Mouse (Mus musculus) adrenal gland, postnatal 14 days (tissue): ENCODE measurements at regions not wholly inside any gene's neighbourhood (a gene's known extent, or its start where the extent isn't known, plus 50 kb on each side); places are given as distances from the start of the nearest gene placed in this dataset.

Experiments used
- DNase-seq: peaks from one replicate; pipeline ENCODE4 v3.0.0; 2021; ENCODE audit warnings: mixed read lengths

DNA sequence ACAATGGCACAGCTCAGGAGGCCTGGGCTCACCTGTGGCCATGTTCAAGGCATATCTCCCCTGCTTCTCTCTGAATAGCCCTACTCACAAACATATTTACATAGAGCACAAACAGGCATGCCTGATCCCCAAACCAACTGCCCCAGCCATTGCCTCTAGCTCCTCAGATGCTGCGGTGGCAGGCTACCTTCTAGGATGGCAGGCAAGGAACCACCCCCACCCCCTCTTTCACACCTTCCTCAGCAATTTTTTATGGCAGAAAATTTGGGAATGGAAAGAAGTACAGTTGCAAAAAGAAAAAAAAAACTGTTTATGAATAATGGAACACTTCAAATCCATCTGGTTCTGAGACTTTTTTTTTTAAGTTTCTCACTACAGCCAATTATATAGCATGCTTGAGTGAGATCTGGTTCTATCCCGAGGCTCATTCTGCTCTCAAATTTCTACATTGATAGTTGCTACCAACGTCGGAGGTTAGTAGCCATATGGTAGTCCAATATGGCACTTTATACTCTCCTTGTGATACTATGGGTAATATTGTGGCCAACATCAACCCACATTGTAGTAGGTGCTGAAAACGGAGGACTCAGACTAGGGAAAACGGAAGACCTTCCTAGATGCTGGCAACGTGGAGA, 136.8 kb upstream of the Gm10295 start:
- no peak for DNase-seq

DNA sequence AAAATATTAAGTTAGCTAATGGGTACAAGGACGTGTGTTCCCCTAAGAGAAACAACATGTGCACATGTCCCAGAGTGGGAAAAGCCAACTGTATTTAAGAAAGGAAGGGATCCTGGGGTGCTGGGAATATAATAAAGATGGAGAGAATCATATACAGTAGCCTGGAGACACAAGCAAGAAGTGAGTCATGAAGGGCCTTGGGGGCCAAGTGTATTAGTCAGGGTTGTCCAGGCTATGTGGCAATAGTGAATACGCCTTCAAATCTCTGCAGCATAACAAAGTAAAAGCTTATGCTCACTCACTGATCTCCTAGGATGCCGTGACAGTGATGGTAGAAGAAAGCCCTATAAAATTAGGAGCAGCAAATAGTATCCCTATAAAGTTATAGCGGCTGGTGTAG, 124.1 kb upstream of the Gm10295 start:
- peak; percentile 32 for DNase-seq

DNA sequence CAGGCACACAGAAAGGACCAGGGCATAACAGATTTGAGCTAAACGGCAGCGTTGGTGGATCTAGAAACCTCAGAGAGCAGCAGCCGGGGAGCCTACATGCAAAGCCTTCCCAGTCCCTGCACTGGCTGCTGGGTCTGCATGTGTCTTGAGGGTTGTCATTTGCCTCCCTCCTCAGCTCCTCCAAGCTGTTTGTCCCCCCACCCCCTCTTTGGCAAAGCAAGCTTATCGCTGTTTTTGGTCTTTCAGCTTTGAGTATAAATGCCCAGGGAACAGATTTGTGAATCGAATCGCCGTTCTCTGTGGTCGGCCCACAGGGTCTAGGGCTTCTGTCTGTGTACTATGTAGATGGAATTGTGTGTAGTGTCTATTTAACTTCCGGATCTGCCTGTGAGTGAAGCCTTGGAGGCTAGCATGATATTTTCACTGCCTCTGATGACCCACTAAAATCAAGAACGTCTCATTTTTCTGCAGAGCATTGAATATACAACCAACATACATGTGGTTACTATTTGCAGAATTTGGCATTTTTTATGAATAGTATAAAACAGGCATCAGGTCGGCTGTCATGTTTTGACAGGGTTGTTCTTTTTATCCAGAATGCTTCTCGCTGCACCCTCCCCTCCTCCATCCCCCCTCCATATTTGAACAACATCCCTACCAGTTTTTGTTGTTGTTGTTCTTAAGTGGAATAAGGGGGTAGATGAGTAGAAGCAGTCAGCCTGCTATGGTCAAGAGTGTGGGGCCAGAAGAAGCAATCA, 121.3 kb upstream of the Gm10295 start:
- no peak for DNase-seq

DNA sequence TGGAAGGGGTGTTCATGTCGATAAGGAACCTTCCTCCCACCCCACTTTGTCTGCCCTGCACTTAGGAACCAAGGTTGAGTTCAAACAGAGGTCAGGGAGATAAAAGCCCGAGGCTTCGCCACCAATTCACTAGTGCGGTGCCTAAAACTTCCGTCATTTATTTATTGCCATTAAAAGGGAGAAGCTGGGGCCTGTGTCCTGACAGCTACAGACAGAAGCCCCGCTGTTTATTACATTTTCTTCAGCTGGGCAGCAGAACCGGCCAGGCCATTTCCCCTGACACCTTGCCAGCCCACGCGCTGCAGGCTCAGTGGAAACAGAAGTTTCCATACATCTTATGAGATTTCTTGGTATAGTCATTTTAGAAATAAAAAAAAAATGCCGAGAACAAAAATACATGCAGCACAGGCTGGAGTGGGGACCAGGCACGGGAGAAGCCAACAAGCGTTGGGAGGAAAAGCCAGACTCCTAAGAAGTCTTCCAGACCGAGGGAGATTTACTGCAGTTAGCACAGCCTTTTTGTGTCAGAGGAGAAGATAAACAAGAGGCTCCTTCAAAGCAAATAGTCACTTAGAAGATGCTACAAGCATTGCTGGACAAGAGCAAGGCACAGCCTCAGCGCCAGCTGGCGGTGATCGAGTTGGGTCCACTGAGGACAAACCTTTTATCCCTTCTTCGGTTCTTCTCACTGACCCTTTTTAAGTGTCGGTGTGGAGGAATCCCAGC, 120.5 kb upstream of the Gm10295 start:
- DNase-seq, result peak; percentile 24

DNA sequence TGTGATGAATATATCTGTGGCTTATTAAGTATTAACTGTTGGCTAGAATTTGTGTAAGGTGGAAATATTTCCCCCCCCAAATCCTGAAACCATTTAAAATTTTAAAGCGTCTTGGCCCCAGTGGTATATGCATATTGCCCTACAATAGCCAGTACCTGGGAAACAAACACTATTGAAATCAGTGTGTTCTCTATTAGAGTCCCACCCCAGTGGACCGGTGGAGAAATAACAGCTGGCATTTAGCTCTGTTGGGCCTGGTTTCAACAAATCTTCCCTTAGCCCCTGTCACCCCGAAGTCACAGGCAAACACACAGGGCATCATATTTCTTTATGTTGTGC, 120.0 kb upstream of the Gm10295 start:
- no peak for DNase-seq

DNA sequence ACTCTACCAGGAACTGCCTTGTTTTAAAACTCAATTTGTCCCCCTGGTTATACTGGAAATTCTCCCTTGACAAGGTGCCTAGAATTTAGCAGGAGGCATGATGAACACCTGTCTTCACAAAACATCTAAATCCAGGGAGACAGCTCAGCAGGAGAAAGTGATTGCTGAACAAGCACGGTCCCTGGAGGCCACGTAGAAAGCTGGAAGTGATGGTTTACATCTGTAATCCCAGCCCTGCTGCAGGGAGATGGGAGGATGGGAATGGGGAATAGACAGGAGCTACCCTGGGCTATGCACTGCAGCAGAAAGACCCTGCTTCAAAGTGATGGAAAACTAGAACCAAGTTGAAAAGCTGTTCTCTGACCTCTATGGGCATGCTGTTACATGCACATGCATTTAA, 119.1 kb upstream of the Gm10295 start:
- no peak for DNase-seq

DNA sequence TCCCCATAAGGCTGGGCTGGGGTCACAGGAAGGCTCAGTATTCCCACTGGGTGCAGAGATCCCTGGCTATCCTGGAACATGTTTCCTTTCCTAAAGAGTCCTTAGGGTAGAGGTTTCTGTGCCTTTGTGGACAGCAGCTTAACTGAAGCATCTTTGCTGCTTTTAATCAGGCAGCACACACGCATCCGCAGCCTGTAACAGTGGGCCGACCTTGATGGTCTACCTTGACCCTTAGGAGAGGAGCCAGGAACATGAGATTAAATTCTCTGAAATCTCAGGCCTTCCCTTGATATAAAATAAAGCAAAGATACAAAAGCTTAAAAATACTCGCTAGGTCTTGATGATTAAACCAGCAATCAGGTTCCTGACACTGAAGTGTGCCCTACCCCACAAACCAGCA, 118.7 kb upstream of the Gm10295 start:
- peak; percentile 27 for DNase-seq

DNA sequence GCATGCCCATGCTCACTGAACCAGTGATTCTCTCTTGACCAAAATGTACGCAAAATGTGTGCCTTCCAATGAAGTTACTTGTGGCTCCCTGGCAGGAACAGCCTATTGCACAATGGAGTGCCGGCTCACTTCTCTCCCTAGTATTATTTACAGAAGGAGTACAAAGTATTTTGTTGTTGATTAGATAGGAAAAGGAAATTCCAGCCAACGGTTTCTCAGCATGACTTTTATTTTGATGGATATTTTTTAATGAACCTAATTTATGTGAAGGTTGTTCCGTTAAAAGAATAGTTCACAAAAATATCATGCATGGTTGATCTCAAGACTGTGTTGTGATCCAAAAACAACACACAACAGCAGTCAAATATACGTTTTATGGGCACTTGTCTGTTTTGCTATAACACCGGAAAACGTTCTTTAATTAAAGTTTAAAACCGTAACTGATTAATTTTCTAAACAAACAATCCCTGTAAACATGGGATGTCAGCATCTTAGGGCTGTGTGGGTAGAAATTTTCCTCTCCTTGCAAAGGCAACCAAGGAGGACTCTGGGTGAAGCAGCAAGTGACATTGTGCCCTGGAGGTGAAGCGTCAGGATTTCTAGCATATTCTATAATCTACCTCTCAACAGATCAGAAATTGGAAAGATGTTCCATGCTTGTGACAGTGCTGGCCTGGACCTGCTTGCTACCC, 116.3 kb upstream of the Gm10295 start:
- no peak for DNase-seq

DNA sequence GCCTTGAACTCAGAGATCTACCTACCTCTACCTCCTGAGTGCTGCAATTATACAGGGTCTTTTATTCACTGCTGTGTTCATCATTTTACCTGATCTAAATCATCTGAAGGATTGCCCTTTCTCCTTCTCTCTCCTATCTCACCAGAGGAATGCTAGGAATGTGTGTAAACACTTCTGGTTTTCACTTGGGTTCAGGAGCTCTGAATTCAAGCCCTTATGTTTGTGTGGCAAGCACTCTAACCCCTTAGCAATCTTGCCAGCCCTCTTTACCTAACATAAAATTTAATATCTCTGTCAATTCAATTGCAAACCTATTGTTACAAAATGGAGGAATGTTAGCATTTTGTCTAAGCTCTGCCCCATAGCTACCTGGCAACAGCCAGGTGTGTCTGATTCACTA, 112.8 kb upstream of the Gm10295 start:
- DNase-seq, result no peak

DNA sequence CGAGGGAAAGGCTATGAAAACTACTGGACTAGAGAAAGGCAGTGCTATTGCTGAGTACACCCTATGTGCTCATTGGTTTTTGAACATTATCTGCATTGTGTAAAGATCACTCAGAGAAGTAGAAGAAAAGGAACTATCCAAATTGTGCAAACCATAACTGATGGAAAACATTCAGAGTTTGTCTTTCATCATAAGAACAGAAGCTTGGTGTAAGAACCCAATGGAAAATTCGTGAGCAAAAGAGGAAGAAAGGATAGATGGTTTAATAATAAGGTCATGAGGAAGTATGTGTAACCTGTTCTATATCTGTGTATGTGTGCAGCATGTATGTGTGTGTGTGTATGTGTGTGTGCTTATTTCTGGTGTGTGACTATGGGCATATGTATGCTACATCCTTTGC, 112.3 kb upstream of the Gm10295 start:
- DNase-seq, result no peak

DNA sequence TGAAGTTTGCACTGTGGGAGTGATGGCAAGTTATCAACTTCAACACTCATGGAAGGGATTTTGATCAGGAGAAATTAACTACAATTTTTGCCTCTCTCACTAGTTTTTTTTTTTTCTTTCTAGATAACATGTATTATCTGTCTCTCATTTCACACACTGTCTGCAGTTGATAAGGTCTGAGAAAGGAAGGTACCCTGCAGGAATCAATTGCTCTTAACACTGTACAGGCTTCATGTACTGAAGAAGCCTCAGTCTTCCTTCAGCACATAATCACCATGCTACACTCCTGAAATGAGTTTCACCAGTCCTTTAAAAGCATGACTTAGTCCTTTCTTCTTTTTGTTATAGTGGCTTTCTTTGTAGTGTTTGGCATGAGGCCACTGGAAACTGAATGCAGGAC, 108.5 kb upstream of the Gm10295 start:
- DNase-seq, result no peak

DNA sequence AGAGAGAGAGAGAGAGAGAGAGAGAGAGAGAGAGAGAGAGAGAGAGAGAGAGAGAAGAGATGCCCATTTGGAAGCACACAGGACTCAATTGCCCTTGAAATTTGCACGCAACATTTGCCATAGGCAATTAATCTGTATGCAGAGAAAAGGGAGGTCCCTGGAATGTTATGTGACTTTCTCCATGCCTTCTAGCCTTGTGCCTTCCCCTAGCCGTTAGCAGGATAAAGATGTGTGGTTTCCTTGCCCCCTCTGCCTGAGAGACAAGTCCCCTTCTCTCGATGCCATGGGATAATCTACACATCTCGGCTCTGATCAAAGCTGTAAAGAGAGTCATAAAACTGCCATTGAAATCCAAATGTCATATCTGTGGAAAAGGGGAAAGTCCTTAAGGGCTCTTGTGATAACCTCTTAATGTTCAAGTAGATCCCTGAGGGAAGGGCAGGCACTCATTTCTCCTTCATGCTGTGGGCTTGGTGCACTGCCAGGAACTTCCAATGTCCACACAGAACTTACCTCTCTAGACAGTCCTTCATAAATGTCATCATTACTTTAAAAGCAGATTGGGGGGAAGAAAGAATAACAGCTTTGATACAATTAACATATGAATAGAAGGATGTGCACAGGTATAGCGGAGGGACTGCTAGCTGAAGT, 106.9 kb upstream of the Gm10295 start:
- no peak for DNase-seq

DNA sequence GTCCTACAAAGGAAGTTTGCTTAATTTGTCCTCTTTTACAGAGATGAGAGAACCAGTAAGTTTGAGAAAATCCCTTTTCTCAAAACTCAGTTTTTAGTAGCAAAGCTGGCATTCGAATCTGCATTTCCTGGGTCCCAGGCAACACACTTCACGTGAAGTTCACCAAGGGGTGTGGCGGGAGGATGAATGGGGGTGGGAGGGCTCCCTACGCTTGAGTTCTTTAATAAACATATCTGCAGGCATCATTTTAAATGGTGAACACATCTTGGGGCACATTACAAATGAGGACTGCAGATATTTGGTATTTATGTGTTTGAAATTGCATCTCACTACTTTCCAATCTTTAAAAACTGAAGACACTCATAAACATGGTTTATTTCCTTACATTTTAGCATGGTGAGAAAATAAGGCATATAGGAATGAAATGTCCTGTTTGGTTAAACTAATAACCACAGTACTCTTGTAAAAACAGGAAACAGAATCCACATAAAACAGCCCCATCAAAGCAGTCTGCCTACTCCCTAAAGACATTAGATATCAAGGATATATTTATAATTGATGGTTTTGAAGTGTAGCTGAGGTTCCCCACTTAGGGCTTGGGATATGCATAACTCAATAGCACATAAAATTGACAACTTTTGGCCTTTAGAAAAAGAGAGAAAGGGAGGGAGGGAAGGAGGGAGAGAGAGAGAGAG, 106.3 kb upstream of the Gm10295 start:
- no peak for DNase-seq

DNA sequence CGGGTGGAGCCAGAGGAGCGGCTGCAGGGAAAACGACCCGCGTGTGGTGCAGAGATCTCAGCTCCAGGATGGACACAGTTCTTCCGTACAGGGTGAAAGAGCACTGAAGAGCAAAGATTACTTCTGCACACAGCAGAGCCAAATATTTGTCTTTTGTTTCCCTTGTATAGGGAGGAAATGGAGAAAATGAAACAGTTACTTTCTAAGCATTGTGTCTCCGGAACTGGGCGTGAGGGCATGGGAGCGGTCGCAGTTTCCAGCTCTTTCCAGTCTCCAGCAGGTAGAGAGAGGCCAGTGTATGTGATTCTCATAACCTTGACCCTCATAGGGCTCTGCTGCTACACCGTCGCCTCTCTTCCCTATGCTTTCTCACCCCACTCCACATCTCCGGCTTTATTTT, 105.1 kb upstream of the Gm10295 start:
- no peak for DNase-seq

DNA sequence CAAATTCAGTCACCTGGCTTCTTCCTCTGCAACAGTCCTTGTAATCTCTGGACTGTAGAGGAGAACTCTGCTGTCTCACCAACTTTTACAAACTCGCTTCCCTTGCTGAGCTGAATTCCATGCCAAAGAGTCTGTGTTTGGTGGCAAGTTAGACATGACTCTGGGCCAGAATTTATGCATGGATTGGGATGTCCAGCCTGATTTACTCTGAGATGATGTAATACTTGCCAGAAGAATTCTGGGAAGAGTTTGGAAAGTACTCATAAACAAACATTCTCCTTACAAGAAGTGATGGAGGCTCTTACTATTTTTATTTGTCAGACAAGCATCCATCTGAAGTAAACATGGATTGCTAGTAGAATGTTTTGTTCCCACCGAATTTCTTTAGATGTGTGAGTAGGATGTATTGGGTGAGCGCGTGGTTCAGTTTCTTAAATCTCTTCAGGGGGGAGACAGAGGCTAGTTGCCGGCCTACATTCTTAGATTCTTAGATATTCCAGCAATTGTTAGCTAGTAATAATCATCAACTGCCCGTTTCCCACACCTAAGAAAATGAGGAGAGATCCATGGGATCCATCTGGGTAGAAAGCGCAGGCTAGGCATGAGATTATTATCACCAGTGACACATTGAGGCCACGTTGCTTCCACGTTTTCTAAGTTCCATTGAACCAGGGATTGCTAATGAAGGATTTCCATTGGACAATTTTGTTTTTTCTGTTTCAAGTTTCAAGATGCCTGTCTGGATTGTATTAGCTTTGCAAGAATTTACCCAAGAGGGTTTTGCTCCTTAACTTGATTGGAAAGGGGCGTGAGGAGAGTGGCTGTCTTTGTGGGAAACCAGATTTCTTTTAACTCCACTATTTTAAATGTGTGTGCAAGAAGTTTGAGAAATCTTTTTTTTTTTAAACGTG, 89.3 kb upstream of the Gm10295 start:
- DNase-seq, result no peak

DNA sequence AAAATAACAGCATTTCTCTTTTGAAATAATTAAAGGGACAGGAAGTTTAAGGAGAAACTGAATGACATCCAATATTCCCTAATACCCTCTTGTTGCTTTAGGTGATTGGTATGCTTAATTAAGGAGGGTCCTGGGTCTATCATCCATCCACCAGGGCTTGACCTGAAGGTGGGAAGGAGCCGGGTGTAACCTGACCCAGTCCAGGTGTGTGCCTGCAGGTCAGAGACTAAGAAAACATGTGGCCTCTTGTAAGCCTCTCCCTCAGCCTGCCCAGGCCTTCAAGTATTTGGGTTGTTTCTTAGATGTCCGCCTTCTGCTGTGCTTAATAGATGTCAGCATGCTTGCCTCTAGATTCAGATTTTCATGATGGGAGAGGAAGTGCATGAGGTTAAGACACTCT, 74.7 kb upstream of the Gm10295 start:
- DNase-seq, result no peak

DNA sequence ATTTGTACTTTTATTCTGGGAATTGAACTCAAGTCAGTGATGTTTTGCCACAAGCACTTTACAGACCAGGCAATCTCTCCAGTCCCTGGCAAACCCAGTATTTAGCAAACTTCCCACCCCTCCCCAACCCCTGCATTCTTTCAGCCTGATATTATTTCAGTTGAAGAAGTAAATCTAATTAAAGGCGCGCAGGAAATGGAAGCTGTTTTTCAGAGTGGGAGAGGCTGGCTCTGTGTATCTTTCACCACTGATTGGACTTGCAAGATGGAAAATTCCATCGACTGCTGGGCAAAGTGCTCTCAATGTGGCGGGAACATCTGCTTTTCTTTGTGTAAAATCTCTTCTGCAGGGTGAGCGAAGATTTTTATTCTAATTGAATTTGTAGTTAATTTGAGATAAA, 68.0 kb upstream of the Gm10295 start:
- DNase-seq, result no peak

DNA sequence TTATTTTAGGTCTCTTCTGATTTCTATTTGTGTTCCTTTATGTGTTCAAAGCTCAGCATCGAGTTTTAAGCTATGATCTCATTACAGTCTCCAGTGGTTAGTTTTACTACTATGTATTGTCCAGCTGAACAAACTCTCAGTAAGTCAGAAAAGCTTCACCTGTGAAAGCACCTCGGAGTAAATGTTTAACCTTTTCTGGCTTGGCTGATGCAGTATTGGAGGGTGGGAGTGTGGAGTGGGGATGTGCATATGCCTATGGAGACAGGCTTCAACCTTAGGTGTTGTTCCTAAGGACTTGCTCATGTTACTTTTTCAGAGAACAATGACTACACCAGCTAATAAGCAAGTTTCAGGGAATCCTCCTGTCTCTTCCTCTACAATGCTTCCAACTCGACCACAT, 67.6 kb upstream of the Gm10295 start:
- DNase-seq, result no peak

DNA sequence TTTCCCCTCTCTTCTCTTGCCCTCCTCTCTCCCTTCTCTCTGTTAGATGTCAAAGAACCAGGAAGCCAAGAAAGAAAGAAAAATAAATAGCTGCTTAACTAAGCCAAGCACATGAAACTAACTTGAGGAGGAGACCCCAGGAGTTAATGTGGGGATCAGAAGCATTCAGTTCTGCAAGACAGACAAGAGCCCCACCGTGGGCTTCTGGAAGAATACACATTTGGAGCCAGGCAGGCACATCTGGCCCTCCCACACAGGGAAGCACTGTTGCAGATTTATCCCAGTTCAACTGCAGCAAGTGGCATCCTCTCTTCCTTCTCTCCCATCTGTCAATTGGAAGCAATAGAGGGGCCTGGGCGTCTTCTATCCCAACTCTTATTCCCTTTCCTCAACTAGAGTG, 63.5 kb upstream of the Gm10295 start:
- no peak for DNase-seq

DNA sequence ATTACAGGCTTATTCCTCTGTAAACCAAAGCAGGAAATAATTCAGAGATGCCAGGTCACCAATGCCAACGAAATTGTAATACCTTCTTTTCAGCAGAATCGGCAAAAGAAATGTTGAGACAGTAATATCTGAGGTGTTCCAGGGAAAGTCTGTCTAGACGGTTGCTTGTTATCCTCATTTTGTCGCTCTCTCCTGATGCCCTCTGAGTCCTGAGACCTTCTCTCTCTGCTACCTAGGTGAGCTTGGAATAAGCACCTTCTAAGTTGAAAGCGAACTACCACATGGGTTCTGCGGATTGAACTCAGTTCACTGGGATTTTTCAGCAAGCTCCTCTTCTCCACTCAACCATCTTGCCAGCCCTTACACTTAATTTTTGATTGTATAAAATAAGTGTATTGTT, 61.8 kb upstream of the Gm10295 start:
- DNase-seq, result no peak

DNA sequence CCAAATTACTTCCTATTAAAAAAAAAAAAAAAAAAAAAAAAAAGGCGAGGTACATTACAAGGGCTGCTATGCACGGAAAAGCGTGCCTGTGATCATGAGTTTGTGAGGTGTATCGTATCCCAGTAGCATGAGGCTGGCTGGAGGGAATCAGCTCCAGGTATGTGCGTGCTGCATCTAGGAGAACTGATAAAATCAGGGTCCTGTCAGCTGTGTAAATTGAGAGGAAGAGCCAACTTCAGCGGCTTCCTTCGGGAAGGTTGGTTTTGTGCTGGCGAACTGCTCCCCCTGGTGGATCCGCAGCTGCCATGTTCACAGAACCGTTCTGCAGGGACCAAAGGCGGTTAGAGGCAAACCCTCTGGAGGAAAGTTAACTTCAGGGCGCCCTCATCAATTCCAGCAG, 60.8 kb upstream of the Gm10295 start:
- peak; percentile 88 for DNase-seq
